Mouse (Mus musculus): ENCODE measurements around the gene Il18r1.

- TF ChIP-seq CTCF (IDR thresholded peaks at IDR 0.05; ENCODE audit: low read depth, low read length) (no peak), GATA2 (IDR thresholded peaks at IDR 0.05; ENCODE audit: borderline replicate concordance, low read depth, low read length) (no peak), POLR2AphosphoS5 (IDR thresholded peaks at IDR 0.05; ENCODE audit: insufficient replicate concordance, low read depth, low read length) (no peak), TAL1 (conservative IDR thresholded peaks at IDR 0.05; ENCODE audit: low read depth, low read length) (no peak)
Measured at GRCm38 (mm10) chr1:40444800-40445199, 20.6 kb upstream of the Il18r1 start.

Data from G1E (cell line).